Mouse (Mus musculus) lung, adult 2 months (tissue): ENCODE data around the gene Noto. TPM values are rescaled to one million over a fixed set of nuclear protein-coding genes. Genes with fewer than 3 reads are reported as not detected.

Experiments
- DNase-seq: peaks from one replicate; pipeline ENCODE4 v3.0.0; 2022
- H3K4me1 ChIP-seq: fragments of 200-500 bp; 2 replicates; pipeline ENCODE4 v1.6.1; 2011; ENCODE audit warnings: low read length; ENCODE audit not compliant: control insufficient read depth, insufficient read depth
- H3K4me3 ChIP-seq: fragments of 200-500 bp; replicated peaks from 2 replicates; pipeline ENCODE3; 2011; ENCODE audit warnings: low read depth, mild to moderate bottlenecking, control low read depth, low read length; ENCODE audit errors: extremely low read depth
- CTCF ChIP-seq: fragments of 200-500 bp; IDR thresholded peaks from 2 replicates; pipeline ENCODE4 v1.5.1; 2011; ENCODE audit warnings: mild to moderate bottlenecking, low read length, control low read depth; ENCODE audit not compliant: insufficient read depth
- POLR2A ChIP-seq: fragments of 200-500 bp; IDR thresholded peaks from 2 replicates; pipeline ENCODE4 v1.6.1; 2011; ENCODE audit warnings: low read depth, mild to moderate bottlenecking, control low read depth, low read length, borderline replicate concordance; ENCODE audit errors: extremely low read depth
- WGBS: fragments of 180-500 bp; shearing (Covaris S2); methylation state at CpG from one replicate; pipeline ENCODE4 v1.1.7; 2018; 5-methylcytosine and 5-hydroxymethylcytosine counted together
- polyA plus RNA-seq: library from polyadenylated mRNA; depleted of rRNA; stranded (reverse); fragments of >200 nt; gene quantifications from 2 replicates; pipeline ENCODE4 v1.2.3, GENCODE M21; 2012

Noto gene
- polyA plus RNA-seq, 1 experiment: not detected

DNA sequence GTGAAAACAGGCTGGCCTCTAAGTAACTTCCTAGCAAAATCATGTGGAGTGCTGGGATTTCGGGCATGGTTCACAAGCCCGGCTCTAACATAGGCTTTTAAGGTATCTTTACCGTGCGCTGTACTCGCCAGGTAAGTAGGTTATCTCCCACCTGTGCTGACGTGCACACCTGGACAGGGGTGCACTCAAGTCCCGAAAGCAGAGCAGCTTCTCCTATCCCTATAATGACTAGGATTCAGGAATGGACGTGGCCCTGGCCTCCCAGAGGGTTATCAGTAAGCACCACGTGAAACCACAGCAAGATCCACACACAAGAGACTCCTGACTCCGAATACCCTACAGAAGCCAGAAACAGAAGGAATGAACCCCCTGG, 42.1 kb upstream of the Noto start:
- DNase-seq: no peak
- TF ChIP-seq CTCF (no peak), POLR2A (no peak)

GRCm38 (mm10) chr6:85382791-85383190, 40.9 kb upstream of the Noto start:
- Histone ChIP-seq H3K4me3 (no peak overlapping the region), H3K4me1 (no peaks in the 10 kb centered on the region; the same call in 1 of the 2 replicates)
- WGBS: 88% methylated on average over 2 of the region's 2 CpGs
- no peak for DNase-seq
- no peak for TF ChIP-seq CTCF
- no peak for TF ChIP-seq POLR2A

More for the DNA sequence above, 42.1 kb upstream of the Noto start:
- Histone ChIP-seq H3K4me3 (no peak overlapping the region), H3K4me1 (no peaks in the 10 kb centered on the region; the same call in 1 of the 2 replicates)
- 84% methylated on average over 10 of the region's 10 CpGs for WGBS

- DNase-seq: no peak
- Histone ChIP-seq H3K4me1 (no peaks in the 10 kb centered on the region), H3K4me3 (no peak overlapping the region)
- WGBS: 61% methylated on average over 5 of the region's 5 CpGs
- TF ChIP-seq CTCF (no peak), POLR2A (no peak)
These were observed 35.1 kb upstream of the Noto start for GRCm38 (mm10) chr6:85388608-85389007.

DNA sequence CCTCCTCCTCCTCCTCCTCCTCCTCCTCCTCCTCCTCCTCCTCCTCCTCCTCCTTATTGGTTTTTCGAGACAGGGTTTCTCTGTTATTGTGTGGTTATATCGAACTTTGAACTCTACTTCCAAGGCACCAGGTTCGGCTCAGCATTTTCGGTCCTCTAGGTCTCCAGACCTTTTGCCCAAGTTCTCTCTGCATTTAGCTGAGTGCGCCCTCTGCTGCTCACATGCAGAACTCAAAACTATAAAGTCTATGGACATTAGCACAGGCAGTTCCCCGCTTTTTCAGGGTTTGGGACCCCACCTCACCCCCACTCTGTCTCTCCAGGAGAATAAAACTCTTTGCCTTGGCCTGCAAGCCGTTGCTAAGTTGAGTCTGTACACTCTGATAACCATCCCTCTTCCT, 31.9 kb upstream of the Noto start:
- peak; percentile 71 for DNase-seq

GRCm38 (mm10) chr6:85395360-85395759, 28.3 kb upstream of the Noto start:
- 85% methylated on average over 2 of the region's 2 CpGs for WGBS
- H3K4me1 ChIP-seq: no peaks in the 10 kb centered on the region
- no peak for DNase-seq
- no peak for TF ChIP-seq POLR2A
- no peak overlapping the region for H3K4me3 ChIP-seq

More for the DNA sequence above, 31.9 kb upstream of the Noto start:
- no peak for TF ChIP-seq POLR2A
- TF ChIP-seq CTCF: peak; percentile 72
- Histone ChIP-seq H3K4me3 (no peak overlapping the region), H3K4me1 (no peaks in the 10 kb centered on the region)
- 9% methylated on average over 7 of the region's 7 CpGs for WGBS

DNA sequence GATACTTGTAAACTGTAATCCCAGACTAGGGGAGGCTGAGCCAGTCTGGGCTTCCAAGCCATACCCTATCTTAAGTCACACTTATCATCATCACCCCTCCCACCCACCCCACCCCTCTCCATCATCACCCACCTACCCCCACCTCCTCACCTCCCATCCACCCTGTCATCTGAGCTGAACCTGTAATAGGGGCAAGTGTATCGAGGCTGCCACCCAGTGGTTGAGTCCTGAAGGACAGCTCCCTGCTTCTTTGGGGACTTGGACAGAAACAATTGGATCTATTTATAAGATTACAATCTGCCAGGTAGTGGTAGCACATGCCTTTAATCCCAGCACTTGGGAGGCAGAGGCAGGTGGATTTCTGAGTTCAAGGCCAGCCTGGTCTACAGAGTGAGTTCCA, 26.5 kb upstream of the Noto start:
- 22% methylated on average over 1 of the region's 1 CpGs for WGBS
- no peak for TF ChIP-seq POLR2A
- peak; percentile 76 for TF ChIP-seq CTCF
- DNase-seq: peak; percentile 56

GRCm38 (mm10) chr6:85399715-85400114, 24.0 kb upstream of the Noto start:
- TF ChIP-seq POLR2A (no peak), CTCF (no peak)
- no peak overlapping the region for H3K4me3 ChIP-seq
- DNase-seq: no peak
- 32% methylated on average over 5 of the region's 5 CpGs for WGBS
- H3K4me1 ChIP-seq: no peaks in the 10 kb centered on the region

More for the DNA sequence above, 26.5 kb upstream of the Noto start:
- H3K4me3 ChIP-seq: no peak overlapping the region
- H3K4me1 ChIP-seq: no peaks in the 10 kb centered on the region

DNA sequence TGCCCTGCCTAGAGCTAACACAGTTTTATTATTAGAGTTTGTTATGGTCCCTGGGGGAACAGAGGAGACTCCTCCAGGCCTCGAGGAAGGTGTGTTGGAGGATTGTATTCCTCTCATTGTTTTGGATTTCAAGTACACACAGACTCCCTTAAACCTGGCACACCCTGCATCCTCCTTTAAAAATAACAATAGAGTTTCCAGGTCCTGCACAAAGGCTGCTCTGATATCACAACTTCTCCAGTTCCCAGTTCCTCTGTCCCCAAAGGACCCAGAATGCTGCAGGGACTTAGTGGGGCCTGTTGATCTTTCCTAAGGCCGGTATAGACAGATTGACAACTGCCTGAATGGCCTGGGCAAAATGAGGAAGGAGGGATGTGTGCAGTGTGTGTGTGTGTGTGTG, 21.1 kb upstream of the Noto start:
- H3K4me3 ChIP-seq: no peak overlapping the region
- TF ChIP-seq POLR2A: no peak
- TF ChIP-seq CTCF: no peak
- no peak for DNase-seq
- 24% methylated on average over 2 of the region's 2 CpGs for WGBS
- H3K4me1 ChIP-seq: no peaks in the 10 kb centered on the region

GRCm38 (mm10) chr6:85403039-85403438, 20.6 kb upstream of the Noto start:
- no peak overlapping the region for H3K4me3 ChIP-seq
- 54% methylated on average over 10 of the region's 10 CpGs for WGBS
- no peaks in the 10 kb centered on the region for H3K4me1 ChIP-seq
- no peak for DNase-seq
- TF ChIP-seq CTCF (no peak), POLR2A (no peak)

- 11% methylated on average over 31 of the region's 31 CpGs for WGBS
- no peaks in the 10 kb centered on the region; the same call in 1 of the 2 replicates for H3K4me1 ChIP-seq
- no peak overlapping the region for H3K4me3 ChIP-seq
- TF ChIP-seq POLR2A: no peak
- no peak for TF ChIP-seq CTCF
- no peak for DNase-seq
These were observed 14.7 kb upstream of the Noto start for GRCm38 (mm10) chr6:85409003-85409402.
